Mouse (Mus musculus) neural tube, embryonic 15.5 days (tissue): ENCODE data around the gene Qtrt2. TPM values are rescaled to one million over a fixed set of nuclear protein-coding genes. Genes with fewer than 3 reads are reported as not detected.

Experiments used
- ATAC-seq: fragments of 200-750 bp; cut with Nextera tagmentation; 2 replicates; pipeline ENCODE4 v1.8.0; 2017; ENCODE audit warnings: mild to moderate bottlenecking, moderate TSS enrichment, moderate library complexity; ENCODE audit not compliant: low FRiP score
- H3K27ac ChIP-seq: fragments of 300-500 bp; sonication (generic); replicated peaks from 2 replicates; pipeline ENCODE4 v1.5.1; 2015; ENCODE audit warnings: mild to moderate bottlenecking, inconsistent platforms
- H3K27me3 ChIP-seq: fragments of 300-500 bp; sonication (generic); replicated peaks from 2 replicates; pipeline ENCODE4 v1.6.1; 2015; ENCODE audit warnings: inconsistent platforms
- H3K36me3 ChIP-seq: fragments of 300-500 bp; sonication (generic); 2 replicates; pipeline ENCODE4 v1.6.1; 2015; ENCODE audit warnings: inconsistent platforms
- H3K4me1 ChIP-seq: fragments of 300-500 bp; sonication (generic); 2 replicates; pipeline ENCODE4 v1.6.1; 2015; ENCODE audit warnings: inconsistent platforms
- H3K4me2 ChIP-seq: fragments of 300-500 bp; sonication (generic); 2 replicates; pipeline ENCODE4 v1.6.1; 2015; ENCODE audit warnings: inconsistent platforms, mild to moderate bottlenecking, moderate library complexity
- H3K4me3 ChIP-seq: fragments of 300-500 bp; sonication (generic); replicated peaks from 2 replicates; pipeline ENCODE4 v1.5.1; 2015; ENCODE audit warnings: mild to moderate bottlenecking, inconsistent platforms
- H3K9ac ChIP-seq: fragments of 300-500 bp; sonication (generic); replicated peaks from 2 replicates; pipeline ENCODE4 v1.6.1; 2015; ENCODE audit warnings: mild to moderate bottlenecking, inconsistent platforms
- H3K9me3 ChIP-seq: fragments of 300-500 bp; sonication (generic); replicated peaks from 2 replicates; pipeline ENCODE4 v1.6.1; 2016; ENCODE audit warnings: inconsistent platforms
- WGBS: fragments of 180-500 bp; shearing (Covaris S2); methylation state at CpG from one replicate; pipeline ENCODE4 v1.1.7; 2015; ENCODE audit warnings: mixed read lengths; 5-methylcytosine and 5-hydroxymethylcytosine counted together
- polyA plus RNA-seq: library from polyadenylated mRNA; unstranded; fragments of >200 nt; fragmentation: Nextera tagmentation; extraction: Ambion mirVana; gene quantifications from 2 replicates; pipeline ENCODE4 v1.2.1, GENCODE M21; 2015

The Qtrt2 gene
- polyA plus RNA-seq, 1 experiment from 2014 or later = 17.8 TPM

- Histone ChIP-seq H3K4me1 (no peaks in the 10 kb centered on the region), H3K27ac (no peak overlapping the region), H3K4me3 (no peak overlapping the region), H3K9me3 (no peaks in the 10 kb centered on the region), H3K4me2 (no peak overlapping the region), H3K27me3 (no peaks in the 10 kb centered on the region), H3K9ac (no peak overlapping the region), H3K36me3 (peaks cover 24% of the 10 kb centered on the region)
- 63% methylated on average over 3 of the region's 3 CpGs for WGBS
- ATAC-seq = no peak
Observed at GRCm38 (mm10) chr16:43881636-43882035, 45.0 kb downstream of the Qtrt2 start.

DNA sequence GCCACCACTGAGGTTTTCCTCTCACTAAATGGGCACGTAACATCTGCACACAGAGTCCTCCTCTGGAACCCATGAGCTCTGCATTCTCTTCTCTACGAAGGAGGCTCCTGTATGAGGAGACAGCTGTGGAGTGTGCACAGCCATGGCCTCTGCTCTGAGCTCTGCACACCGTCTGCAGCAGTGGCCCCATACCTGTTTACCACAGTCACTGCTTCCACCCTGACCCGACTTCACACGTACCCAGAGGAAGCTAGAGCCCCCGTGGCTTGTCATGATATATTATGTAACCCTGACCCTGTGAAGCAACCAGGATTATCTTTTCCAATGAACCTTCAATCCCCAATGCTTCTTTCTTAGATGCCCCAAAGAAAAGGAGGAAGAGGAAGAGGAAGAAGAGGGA, 46.8 kb downstream of the Qtrt2 start:
- H3K9me3 ChIP-seq = no peaks in the 10 kb centered on the region
- WGBS = 91% methylated on average over 6 of the region's 6 CpGs
- no peaks in the 10 kb centered on the region for H3K4me1 ChIP-seq
- H3K4me3 ChIP-seq = no peak overlapping the region
- no peak overlapping the region for H3K27ac ChIP-seq
- no peak overlapping the region for H3K9ac ChIP-seq
- no peak overlapping the region for H3K4me2 ChIP-seq
- H3K27me3 ChIP-seq = no peaks in the 10 kb centered on the region
- peaks cover 36% of the 10 kb centered on the region for H3K36me3 ChIP-seq
- ATAC-seq = no peak

- WGBS = 91% methylated on average over 7 of the region's 7 CpGs
- no peak overlapping the region for H3K27ac ChIP-seq
- no peaks in the 10 kb centered on the region for H3K9me3 ChIP-seq
- H3K27me3 ChIP-seq = no peaks in the 10 kb centered on the region
- H3K36me3 ChIP-seq = peaks cover 41% of the 10 kb centered on the region
- no peak for ATAC-seq
- H3K9ac ChIP-seq = no peak overlapping the region
- H3K4me3 ChIP-seq = no peak overlapping the region
- H3K4me2 ChIP-seq = no peak overlapping the region
- no peaks in the 10 kb centered on the region for H3K4me1 ChIP-seq
Observed at GRCm38 (mm10) chr16:43871419-43871818, 55.2 kb downstream of the Qtrt2 start.

GRCm38 (mm10) chr16:43869805-43870204, 56.8 kb downstream of the Qtrt2 start:
- no peak overlapping the region for H3K4me3 ChIP-seq
- H3K36me3 ChIP-seq = peaks cover 29% of the 10 kb centered on the region
- no peak overlapping the region for H3K9ac ChIP-seq
- H3K9me3 ChIP-seq = no peaks in the 10 kb centered on the region
- no peak overlapping the region for H3K27ac ChIP-seq
- H3K4me1 ChIP-seq = no peaks in the 10 kb centered on the region
- H3K4me2 ChIP-seq = no peak overlapping the region
- H3K27me3 ChIP-seq = no peaks in the 10 kb centered on the region
- ATAC-seq = no peak

GRCm38 (mm10) chr16:43860624-43861023, 66.0 kb downstream of the Qtrt2 start:
- Histone ChIP-seq H3K4me1 (no peaks in the 10 kb centered on the region), H3K27me3 (no peaks in the 10 kb centered on the region), H3K4me3 (no peak overlapping the region), H3K9ac (no peak overlapping the region), H3K36me3 (peaks cover 18% of the 10 kb centered on the region), H3K9me3 (no peaks in the 10 kb centered on the region), H3K27ac (no peak overlapping the region), H3K4me2 (no peak overlapping the region)
- 85% methylated on average over 6 of the region's 6 CpGs for whole genome bisulfite sequencing
- no peak for ATAC-seq

DNA sequence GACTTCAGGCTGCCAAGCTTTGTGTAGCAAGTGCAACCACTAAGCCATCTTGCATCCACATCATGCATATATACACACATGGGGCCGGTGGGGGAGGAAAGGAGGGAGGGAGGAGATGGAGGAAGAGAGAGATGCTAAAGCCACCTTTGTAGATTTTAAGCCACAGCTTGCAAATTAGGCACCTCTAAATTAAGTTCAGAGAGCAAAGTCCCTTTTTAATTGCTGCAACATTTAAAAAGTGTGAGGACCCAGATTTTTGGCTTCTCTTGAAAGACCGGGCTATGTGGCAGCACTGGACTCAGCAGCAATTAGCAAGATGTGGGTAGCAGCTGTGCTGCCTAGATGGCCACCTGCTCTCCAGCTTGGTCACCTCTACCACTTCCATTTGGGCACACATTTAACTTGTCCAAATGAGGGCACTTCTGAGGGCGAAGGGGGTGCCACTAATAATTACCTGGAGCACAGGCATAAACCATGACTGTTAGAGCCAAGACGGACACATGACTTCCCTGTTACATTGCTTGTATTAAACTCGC, 67.6 kb downstream of the Qtrt2 start:
- H3K9ac ChIP-seq = no peak overlapping the region
- no peak for ATAC-seq
- H3K4me3 ChIP-seq = no peak overlapping the region
- peaks cover 18% of the 10 kb centered on the region for H3K36me3 ChIP-seq
- H3K4me2 ChIP-seq = no peak overlapping the region
- H3K9me3 ChIP-seq = no peaks in the 10 kb centered on the region
- no peaks in the 10 kb centered on the region for H3K27me3 ChIP-seq
- H3K4me1 ChIP-seq = no peaks in the 10 kb centered on the region
- H3K27ac ChIP-seq = no peak overlapping the region
- whole genome bisulfite sequencing = 84% methylated on average over 5 of the region's 5 CpGs

DNA sequence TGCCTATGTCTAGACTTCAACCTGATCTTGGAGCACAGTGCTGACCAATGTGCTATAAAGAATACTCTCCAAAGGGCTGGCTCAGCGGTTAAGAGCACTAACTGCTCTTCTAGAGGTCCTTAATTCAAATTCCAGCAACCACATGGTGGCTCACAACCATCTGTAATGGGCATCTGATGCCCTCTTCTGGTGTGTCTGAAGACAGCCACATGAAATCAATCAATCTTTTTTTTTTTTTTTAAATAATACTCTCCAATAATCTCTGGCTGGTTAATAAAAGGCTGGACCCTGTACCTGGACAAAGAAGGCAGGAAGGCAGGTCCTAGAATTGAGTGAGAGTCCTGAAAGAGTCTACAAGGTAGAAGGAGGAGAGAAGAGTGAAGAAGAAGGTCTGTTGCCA, 76.8 kb downstream of the Qtrt2 start:
- H3K9me3 ChIP-seq = no peaks in the 10 kb centered on the region

GRCm38 (mm10) chr16:43841236-43841635, 85.4 kb downstream of the Qtrt2 start:
- 92% methylated on average over 1 of the region's 1 CpGs for WGBS
- Histone ChIP-seq H3K4me1 (no peaks in the 10 kb centered on the region), H3K9ac (no peak overlapping the region), H3K36me3 (no peaks in the 10 kb centered on the region), H3K4me3 (no peak overlapping the region), H3K27me3 (no peaks in the 10 kb centered on the region), H3K27ac (no peak overlapping the region), H3K4me2 (no peak overlapping the region), H3K9me3 (no peaks in the 10 kb centered on the region)
- no peak for ATAC-seq

More for the DNA sequence above, 76.8 kb downstream of the Qtrt2 start:
- Histone ChIP-seq H3K4me1 (no peaks in the 10 kb centered on the region), H3K4me3 (no peak overlapping the region), H3K27me3 (no peaks in the 10 kb centered on the region), H3K4me2 (no peak overlapping the region), H3K9ac (no peak overlapping the region), H3K27ac (no peak overlapping the region), H3K36me3 (no peaks in the 10 kb centered on the region)
- ATAC-seq = no peak
- WGBS = 76% methylated on average over 1 of the region's 1 CpGs

- Histone ChIP-seq H3K9me3 (no peaks in the 10 kb centered on the region), H3K4me3 (no peak overlapping the region), H3K4me2 (no peak overlapping the region), H3K9ac (no peak overlapping the region), H3K36me3 (no peaks in the 10 kb centered on the region), H3K27ac (no peak overlapping the region), H3K4me1 (no peaks in the 10 kb centered on the region), H3K27me3 (no peaks in the 10 kb centered on the region)
- 94% methylated on average over 2 of the region's 2 CpGs for WGBS
- no peak for ATAC-seq
Observed at GRCm38 (mm10) chr16:43831957-43832356, 94.7 kb downstream of the Qtrt2 start.

GRCm38 (mm10) chr16:43827492-43827891, 99.1 kb downstream of the Qtrt2 start:
- Histone ChIP-seq H3K27ac (no peak overlapping the region), H3K9ac (no peak overlapping the region), H3K4me2 (no peak overlapping the region), H3K27me3 (no peaks in the 10 kb centered on the region), H3K4me1 (no peaks in the 10 kb centered on the region), H3K36me3 (no peaks in the 10 kb centered on the region), H3K4me3 (no peak overlapping the region), H3K9me3 (no peaks in the 10 kb centered on the region)
- no peak for ATAC-seq
- 74% methylated on average over 3 of the region's 3 CpGs for WGBS

- 94% methylated on average over 6 of the region's 6 CpGs for WGBS
- no peaks in the 10 kb centered on the region for H3K36me3 ChIP-seq
- ATAC-seq = no peak
- H3K4me2 ChIP-seq = no peak overlapping the region
- no peaks in the 10 kb centered on the region for H3K9me3 ChIP-seq
- no peak overlapping the region for H3K27ac ChIP-seq
- H3K27me3 ChIP-seq = no peaks in the 10 kb centered on the region
- H3K4me3 ChIP-seq = no peak overlapping the region
- no peak overlapping the region for H3K9ac ChIP-seq
- no peaks in the 10 kb centered on the region for H3K4me1 ChIP-seq
Observed at GRCm38 (mm10) chr16:43818404-43818803, 108.2 kb downstream of the Qtrt2 start.

DNA sequence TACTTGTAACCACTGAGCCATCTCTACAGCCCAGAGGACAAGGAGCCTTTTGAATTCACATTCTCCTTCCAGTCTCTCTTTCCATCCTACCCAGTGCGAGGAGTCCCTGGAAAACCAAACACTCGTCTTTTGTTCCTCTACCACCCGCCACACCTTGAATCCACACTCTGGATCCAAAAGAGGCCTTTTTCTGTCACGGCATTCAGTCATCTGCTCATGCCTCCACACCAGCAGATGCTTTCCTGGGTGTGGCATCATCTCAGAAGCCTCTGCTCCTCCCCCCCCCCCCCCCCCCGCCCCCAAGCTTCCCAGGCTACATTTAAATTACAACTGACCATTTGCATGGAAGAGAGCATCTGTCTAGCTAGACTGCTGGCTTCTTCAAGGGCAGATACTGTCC, 110.3 kb downstream of the Qtrt2 start:
- H3K4me1 ChIP-seq = no peaks in the 10 kb centered on the region
- H3K4me3 ChIP-seq = no peak overlapping the region
- WGBS = 80% methylated on average over 5 of the region's 5 CpGs
- H3K9me3 ChIP-seq = no peaks in the 10 kb centered on the region
- no peak for ATAC-seq
- H3K9ac ChIP-seq = no peak overlapping the region
- H3K4me2 ChIP-seq = no peak overlapping the region
- no peak overlapping the region for H3K27ac ChIP-seq
- H3K36me3 ChIP-seq = no peaks in the 10 kb centered on the region
- H3K27me3 ChIP-seq = no peaks in the 10 kb centered on the region

DNA sequence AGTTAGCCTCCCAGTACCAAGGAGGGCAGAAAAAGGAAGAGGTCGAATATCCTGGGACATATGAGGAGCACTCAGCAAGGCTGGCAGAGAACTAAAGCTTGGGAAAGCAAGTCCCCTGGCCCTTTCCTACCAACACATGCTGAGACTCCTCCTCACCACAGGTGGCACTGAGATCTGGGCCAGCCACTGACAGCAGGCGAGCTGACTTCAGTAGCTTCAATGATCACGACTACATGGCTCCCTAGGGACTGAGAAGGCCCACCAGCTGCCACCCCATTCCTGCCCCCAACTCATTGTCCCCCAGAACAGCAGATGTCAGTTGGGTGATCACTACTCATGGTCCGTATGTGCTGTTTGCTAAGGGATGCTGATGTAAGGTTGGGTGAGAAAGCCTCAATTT, 112.0 kb downstream of the Qtrt2 start:
- H3K36me3 ChIP-seq = no peaks in the 10 kb centered on the region
- no peak overlapping the region for H3K4me2 ChIP-seq
- H3K27me3 ChIP-seq = no peaks in the 10 kb centered on the region
- no peak for ATAC-seq
- no peak overlapping the region for H3K27ac ChIP-seq
- H3K9me3 ChIP-seq = no peaks in the 10 kb centered on the region
- 52% methylated on average over 4 of the region's 4 CpGs for WGBS
- no peaks in the 10 kb centered on the region for H3K4me1 ChIP-seq
- no peak overlapping the region for H3K4me3 ChIP-seq
- no peak overlapping the region for H3K9ac ChIP-seq
